Mouse (Mus musculus) neural tube, embryonic 12.5 days (tissue): ENCODE results near the gene Mavs. TPM values are rescaled to one million over a fixed set of nuclear protein-coding genes. Genes with fewer than 3 reads are reported as not detected.
"Not testable (repeated sequence)": the region's sequence is repeated elsewhere in the genome, so short reads cannot be mapped to it uniquely, and the experiment has no call there.

ENCODE experiments used
- ATAC-seq: fragments of 200-750 bp; cut with Nextera tagmentation; 2 replicates; pipeline ENCODE4 v1.8.0; 2017; ENCODE audit warnings: low read depth, mild to moderate bottlenecking, moderate TSS enrichment, moderate library complexity; ENCODE audit not compliant: low FRiP score
- H3K27ac ChIP-seq: fragments of 300-500 bp; sonication (generic); 2 replicates; pipeline ENCODE4 v1.5.1; 2016
- H3K27me3 ChIP-seq: fragments of 300-500 bp; sonication (generic); replicated peaks from 2 replicates; pipeline ENCODE4 v1.6.1; 2016; ENCODE audit warnings: mild to moderate bottlenecking
- H3K36me3 ChIP-seq: fragments of 300-500 bp; sonication (generic); 2 replicates; pipeline ENCODE4 v1.6.1; 2016; ENCODE audit warnings: mild to moderate bottlenecking
- H3K4me1 ChIP-seq: fragments of 300-500 bp; sonication (generic); 2 replicates; pipeline ENCODE4 v1.6.1; 2016
- H3K4me2 ChIP-seq: fragments of 300-500 bp; sonication (generic); replicated peaks from 2 replicates; pipeline ENCODE4 v1.6.1; 2016; ENCODE audit warnings: mild to moderate bottlenecking
- H3K4me3 ChIP-seq: fragments of 300-500 bp; sonication (generic); 2 replicates; pipeline ENCODE4 v1.5.1; 2016
- H3K9ac ChIP-seq: fragments of 300-500 bp; sonication (generic); 2 replicates; pipeline ENCODE4 v1.6.1; 2016; ENCODE audit warnings: mild to moderate bottlenecking
- H3K9me3 ChIP-seq: fragments of 300-500 bp; sonication (generic); 2 replicates; pipeline ENCODE4 v1.6.1; 2016; ENCODE audit warnings: mild to moderate bottlenecking
- WGBS: fragments of 180-500 bp; shearing (Covaris S2); methylation state at CpG from one replicate; pipeline ENCODE4 v1.1.7; 2016; 5-methylcytosine and 5-hydroxymethylcytosine counted together
- polyA plus RNA-seq: library from polyadenylated mRNA; unstranded; fragments of >200 nt; fragmentation: Nextera tagmentation; extraction: Ambion mirVana; gene quantifications from 2 replicates; pipeline ENCODE4 v1.2.1, GENCODE M21; 2016

Mavs gene
- polyA plus RNA-seq, 1 experiment from 2014 or later: 10.3 TPM

DNA sequence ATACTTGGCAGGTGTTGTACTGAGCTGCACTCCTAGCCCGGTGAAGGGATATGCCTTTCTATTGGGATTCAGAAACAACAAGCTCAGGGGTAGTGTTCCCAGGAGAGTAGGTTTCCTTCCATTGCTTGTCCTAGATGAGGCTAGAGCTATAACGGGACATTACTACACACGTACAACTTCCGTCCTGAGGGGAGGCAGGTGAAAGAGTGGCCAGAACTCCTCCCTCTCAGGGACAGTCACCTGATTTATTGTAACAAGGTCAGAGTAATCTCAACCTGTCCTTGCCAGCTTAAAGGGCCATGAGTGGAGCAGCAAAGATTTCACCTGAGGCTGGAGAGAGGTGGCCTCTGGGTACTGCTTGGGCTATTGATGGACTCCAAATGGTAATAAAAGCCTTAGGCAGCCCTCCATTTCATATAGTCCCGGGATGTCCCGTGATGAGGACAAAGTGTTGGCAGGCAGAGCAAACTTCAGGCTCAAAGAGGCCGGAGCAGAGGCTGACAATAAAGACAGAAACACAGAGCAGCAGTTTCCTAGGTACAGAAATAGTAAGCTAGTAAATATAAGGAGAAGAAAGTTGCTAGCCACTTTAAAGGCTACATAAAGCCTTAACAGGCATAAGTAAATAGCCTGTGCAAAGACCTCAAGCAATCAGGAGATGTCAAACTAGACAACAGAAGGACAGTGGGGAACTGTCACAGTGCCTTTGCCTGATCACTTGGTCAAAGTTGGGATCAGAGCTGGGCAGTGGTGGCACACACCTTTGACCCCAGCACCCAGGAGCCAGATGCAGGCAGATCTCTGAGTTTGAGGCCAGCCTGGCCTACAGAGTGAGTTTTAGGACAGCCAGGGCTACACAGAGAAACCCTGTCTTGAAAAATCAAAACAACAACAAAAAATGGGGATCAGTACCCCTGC is 17.7 kb upstream of the Mavs start:
- H3K4me1 ChIP-seq: peaks cover 1% of the 10 kb centered on the region
- ATAC-seq: no peak
- WGBS: 90% methylated on average over 7 of the region's 7 CpGs

DNA sequence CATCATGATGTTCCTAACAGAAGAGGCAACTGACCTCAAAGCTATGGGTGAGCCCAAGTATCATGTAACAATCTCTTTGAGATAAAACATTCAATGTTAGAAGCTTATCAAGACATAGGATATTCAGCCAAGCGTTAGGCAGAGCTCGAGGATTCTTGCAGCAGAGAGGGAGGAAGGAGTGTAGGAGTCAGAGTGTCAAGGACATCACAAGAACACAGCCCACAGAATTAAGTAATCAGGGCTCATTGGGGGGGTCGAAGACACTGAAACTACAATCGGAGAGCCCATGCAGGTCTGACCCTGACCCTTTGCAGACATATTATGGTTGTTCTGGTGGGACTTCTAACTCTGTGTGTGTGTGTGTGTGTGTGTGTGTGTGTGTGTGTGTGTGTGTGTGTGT is 13.8 kb upstream of the Mavs start:
- no peak overlapping the region for H3K9ac ChIP-seq
- 84% methylated on average over 4 of the region's 4 CpGs for WGBS
- no peak for ATAC-seq
- no peaks in the 10 kb centered on the region for H3K4me1 ChIP-seq
- no peaks in the 10 kb centered on the region for H3K27me3 ChIP-seq
- H3K36me3 ChIP-seq: no peaks in the 10 kb centered on the region
- no peak overlapping the region for H3K4me3 ChIP-seq
- H3K4me2 ChIP-seq: no peak overlapping the region
- H3K27ac ChIP-seq: no peak overlapping the region
- no peaks in the 10 kb centered on the region for H3K9me3 ChIP-seq

More for the DNA sequence above, 17.7 kb upstream of the Mavs start:
- Histone ChIP-seq H3K4me2 (no peak overlapping the region), H3K27ac (no peak overlapping the region), H3K9me3 (no peaks in the 10 kb centered on the region), H3K27me3 (no peaks in the 10 kb centered on the region), H3K36me3 (peaks cover 13% of the 10 kb centered on the region; the same call in 1 of the 2 replicates), H3K9ac (no peak overlapping the region), H3K4me3 (no peak overlapping the region)

DNA sequence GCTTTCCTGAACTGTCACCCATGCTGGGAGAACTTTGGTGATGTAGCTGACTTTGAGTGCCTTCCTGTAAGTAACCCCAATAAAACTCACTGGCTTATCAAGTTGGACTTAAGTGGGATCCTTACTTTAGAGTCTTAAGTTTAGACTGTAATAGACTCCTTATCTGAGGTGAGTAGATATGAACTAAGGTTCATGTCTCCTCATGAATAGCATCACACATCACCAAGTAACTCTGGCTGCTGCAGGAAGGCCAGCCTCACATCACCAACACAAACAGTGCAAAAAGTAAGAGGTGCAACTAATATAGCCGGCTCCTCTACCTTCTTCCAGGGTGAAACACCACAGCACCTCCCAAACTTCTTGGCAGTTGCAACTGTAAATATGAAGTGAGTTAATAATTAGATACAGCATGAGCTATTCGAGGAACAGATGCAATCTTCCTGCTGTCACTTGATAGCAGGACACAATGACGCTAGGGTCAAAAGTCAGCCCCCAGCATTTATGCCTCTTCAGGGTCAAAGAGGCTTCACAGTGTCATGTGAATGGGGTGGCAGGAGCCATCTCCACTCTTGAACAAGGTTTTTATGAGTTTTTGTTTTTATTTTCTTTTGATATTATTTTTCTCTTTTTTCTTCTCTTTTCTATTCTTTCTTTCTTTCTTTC is 11.9 kb upstream of the Mavs start:
- no peak overlapping the region for H3K4me3 ChIP-seq
- WGBS: 80% methylated on average over 3 of the region's 3 CpGs

DNA sequence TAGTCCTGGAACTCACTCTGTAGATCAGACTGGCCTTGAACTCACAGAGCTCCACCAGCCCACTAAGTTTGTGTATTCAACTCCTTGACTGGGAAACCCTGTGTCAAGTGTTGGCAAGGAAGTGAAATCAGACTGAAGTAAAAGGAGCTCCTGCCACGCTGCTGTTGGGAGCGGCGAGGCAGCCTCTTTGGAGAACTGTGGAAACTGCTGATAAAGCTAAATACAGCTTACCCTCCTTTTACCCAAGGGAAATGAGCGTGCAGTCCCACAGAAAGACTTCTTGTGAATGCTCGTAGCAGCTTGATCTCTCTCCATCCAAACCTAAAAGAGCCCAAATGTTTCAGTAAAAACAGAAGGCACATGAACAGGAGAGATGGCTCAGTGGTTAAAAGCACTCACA is 11.3 kb upstream of the Mavs start:
- ATAC-seq: no peak
- 69% methylated on average over 5 of the region's 5 CpGs for WGBS
- no peak overlapping the region for H3K9ac ChIP-seq
- no peak overlapping the region for H3K4me2 ChIP-seq
- H3K4me3 ChIP-seq: no peak overlapping the region
- H3K36me3 ChIP-seq: no peaks in the 10 kb centered on the region
- no peaks in the 10 kb centered on the region for H3K27me3 ChIP-seq
- H3K4me1 ChIP-seq: no peaks in the 10 kb centered on the region
- no peaks in the 10 kb centered on the region for H3K9me3 ChIP-seq
- no peak overlapping the region for H3K27ac ChIP-seq

More for the DNA sequence above, 11.9 kb upstream of the Mavs start:
- no peaks in the 10 kb centered on the region for H3K9me3 ChIP-seq
- H3K36me3 ChIP-seq: no peaks in the 10 kb centered on the region
- no peaks in the 10 kb centered on the region for H3K4me1 ChIP-seq
- ATAC-seq: no peak
- H3K9ac ChIP-seq: no peak overlapping the region
- no peaks in the 10 kb centered on the region for H3K27me3 ChIP-seq
- no peak overlapping the region for H3K4me2 ChIP-seq
- H3K27ac ChIP-seq: no peak overlapping the region

DNA sequence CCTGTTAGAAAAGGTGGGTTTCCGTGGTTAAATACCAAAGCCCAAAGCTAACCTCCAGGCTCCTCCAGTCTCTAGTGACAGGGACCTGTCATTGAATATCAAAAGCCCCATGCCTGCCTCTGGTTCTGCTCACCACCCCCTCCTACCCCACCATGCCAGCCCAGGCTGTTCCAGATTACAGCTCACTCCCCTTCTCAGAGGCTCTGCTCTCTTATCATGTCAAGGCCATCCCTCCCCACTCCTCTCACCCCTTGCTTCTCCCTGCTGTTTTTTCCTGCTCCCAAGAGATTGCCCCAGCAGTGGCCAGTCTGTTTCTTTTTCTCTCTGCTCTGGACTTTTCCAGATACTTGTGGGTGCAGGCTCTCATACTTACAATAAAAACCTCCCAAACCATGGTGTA is 10.3 kb upstream of the Mavs start:
- no peak for ATAC-seq
- 76% methylated on average over 1 of the region's 1 CpGs for WGBS
- H3K4me3 ChIP-seq: no peak overlapping the region
- no peaks in the 10 kb centered on the region for H3K4me1 ChIP-seq
- H3K27ac ChIP-seq: no peak overlapping the region
- H3K9me3 ChIP-seq: no peaks in the 10 kb centered on the region
- H3K4me2 ChIP-seq: no peak overlapping the region
- H3K36me3 ChIP-seq: no peaks in the 10 kb centered on the region
- H3K27me3 ChIP-seq: no peaks in the 10 kb centered on the region
- no peak overlapping the region for H3K9ac ChIP-seq

DNA sequence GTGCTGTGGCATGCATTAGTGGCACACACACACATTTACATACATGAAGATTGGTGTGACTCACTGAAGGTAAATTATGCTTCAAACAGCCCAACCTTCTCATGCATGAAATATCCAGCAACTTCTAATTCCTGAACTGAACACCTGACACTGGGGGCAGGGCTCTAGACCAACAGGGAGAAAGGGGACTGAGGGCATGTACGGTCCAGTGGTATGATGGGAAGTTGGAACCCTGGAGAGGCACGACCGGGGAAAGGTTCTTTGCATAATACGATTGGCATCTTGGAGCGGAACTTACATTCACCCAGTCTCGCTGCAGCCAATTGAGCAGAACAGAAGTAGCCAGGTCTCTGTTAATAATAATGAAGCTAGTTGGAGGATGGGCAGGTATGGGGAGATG is 8.7 kb upstream of the Mavs start:
- Histone ChIP-seq H3K9ac (no peak overlapping the region), H3K4me2 (no peak overlapping the region), H3K4me3 (no peak overlapping the region), H3K27me3 (no peaks in the 10 kb centered on the region), H3K4me1 (no peaks in the 10 kb centered on the region), H3K36me3 (no peaks in the 10 kb centered on the region), H3K9me3 (no peaks in the 10 kb centered on the region), H3K27ac (no peak overlapping the region)
- WGBS: 89% methylated on average over 6 of the region's 6 CpGs
- ATAC-seq: no peak

DNA sequence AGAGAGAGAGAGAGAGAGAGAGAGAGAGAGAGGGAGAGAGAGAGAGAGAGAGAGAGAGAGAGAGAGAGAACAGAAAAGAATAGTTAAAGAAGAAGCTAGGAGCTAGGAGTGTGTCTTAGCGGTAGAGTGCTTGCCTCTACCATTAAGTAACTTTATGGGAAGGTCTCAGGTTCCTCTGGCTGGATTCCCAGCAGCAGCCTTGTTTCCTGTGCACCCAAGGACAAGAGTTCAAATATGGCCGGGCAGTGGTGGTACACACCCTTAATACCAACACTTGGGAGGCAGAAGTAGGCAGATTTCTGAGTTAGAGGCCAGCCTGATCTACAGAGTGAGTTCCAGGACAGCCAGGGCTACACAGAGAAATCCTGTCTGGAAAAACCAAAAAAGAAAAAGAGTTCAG is 7.2 kb upstream of the Mavs start:
- H3K27ac ChIP-seq, H3K36me3 ChIP-seq, H3K4me3 ChIP-seq, ATAC-seq, H3K4me2 ChIP-seq, H3K9me3 ChIP-seq, H3K9ac ChIP-seq, H3K27me3 ChIP-seq, H3K4me1 ChIP-seq: not testable (repeated sequence)
- WGBS: 80% methylated on average over 2 of the region's 2 CpGs

DNA sequence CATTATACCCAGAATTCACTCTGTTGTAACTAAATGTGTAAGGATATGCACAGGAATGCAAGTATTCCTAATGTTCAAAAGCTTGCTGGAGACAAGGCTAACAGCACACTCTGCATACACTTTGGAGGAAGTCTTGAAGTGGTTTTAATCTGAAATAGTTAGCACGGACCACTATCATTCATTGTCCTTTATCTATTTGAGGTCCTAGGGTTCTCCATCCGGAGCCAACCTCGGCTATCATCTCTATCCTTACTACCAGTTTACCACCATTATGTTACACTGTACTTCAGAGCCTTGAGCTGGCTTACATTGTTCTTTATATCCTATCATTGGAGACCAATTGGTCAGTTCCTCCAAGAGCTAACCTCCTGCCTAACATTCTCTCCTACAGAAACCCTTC is 6.6 kb upstream of the Mavs start:
- ATAC-seq: no peak
- no peaks in the 10 kb centered on the region for H3K36me3 ChIP-seq
- no peak overlapping the region for H3K9ac ChIP-seq
- H3K27me3 ChIP-seq: no peaks in the 10 kb centered on the region
- H3K4me2 ChIP-seq: no peak overlapping the region
- H3K27ac ChIP-seq: no peak overlapping the region
- H3K4me3 ChIP-seq: no peak overlapping the region
- H3K4me1 ChIP-seq: no peaks in the 10 kb centered on the region
- WGBS: 93% methylated on average over 3 of the region's 3 CpGs
- no peaks in the 10 kb centered on the region for H3K9me3 ChIP-seq

DNA sequence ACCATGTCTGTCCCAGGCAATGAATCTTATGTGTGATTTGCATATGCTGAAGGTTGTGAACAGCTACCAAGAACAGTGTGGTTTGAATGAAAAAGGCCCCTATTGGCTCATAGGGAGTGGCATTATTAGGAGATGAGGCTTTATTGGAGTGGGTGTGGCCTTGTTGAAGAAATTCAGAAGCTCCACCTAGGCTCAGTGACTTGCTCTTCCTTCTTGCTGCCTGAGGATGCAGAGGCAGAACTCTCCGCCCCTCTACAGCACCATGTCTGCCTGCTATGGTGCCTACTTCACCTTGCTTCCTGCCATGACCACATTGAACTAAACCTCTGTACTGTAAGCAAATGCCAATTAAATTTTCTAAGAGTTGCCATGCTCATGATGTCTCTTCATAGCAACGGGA is 1.3 kb upstream of the Mavs start:
- ATAC-seq: no peak
- Histone ChIP-seq H3K4me3 (no peak overlapping the region), H3K4me1 (peaks cover 11% of the 10 kb centered on the region), H3K36me3 (no peaks in the 10 kb centered on the region), H3K27me3 (no peaks in the 10 kb centered on the region), H3K27ac (no peak overlapping the region), H3K9me3 (no peaks in the 10 kb centered on the region), H3K4me2 (no peak overlapping the region), H3K9ac (no peak overlapping the region)
- WGBS: 74% methylated on average over 2 of the region's 2 CpGs

DNA sequence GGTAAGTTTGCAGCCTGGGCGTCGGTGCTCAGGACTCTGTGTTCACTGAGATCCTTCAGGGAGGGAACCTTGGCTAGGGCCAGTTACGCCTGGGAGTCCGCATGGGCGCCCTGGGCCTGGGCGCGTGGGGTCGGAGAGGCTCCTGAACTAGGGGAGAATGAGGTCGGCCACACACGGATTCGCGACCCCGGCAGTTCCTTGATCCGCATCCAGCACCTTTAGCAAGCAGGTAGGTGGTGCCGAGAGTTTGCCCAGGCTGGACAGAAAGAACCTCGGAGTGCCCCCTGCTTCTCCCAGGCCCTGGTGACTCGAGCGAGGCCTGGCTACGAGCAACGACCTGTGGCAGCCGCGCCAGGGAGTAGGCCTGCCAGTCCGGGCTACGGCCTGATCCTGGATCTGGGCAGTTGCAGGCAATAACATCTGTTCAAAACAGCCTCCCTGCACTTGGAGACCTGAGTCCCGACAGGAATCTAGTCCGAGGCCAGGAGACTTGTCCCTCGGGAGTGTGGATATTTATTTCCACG is 326 bp downstream of the Mavs start:
- peak overlapping the region; percentile 58 for H3K9ac ChIP-seq
- no peak overlapping the region for H3K27ac ChIP-seq
- no peaks in the 10 kb centered on the region for H3K27me3 ChIP-seq
- H3K4me3 ChIP-seq: peak overlapping the region; percentile 51
- 13% methylated on average over 28 of the region's 28 CpGs for WGBS
- H3K36me3 ChIP-seq: peaks cover 1% of the 10 kb centered on the region; the same call in 1 of the 2 replicates
- H3K9me3 ChIP-seq: no peaks in the 10 kb centered on the region
- ATAC-seq: peak; percentile 55
- H3K4me2 ChIP-seq: peak overlapping the region; percentile 78
- H3K4me1 ChIP-seq: peaks cover 11% of the 10 kb centered on the region

DNA sequence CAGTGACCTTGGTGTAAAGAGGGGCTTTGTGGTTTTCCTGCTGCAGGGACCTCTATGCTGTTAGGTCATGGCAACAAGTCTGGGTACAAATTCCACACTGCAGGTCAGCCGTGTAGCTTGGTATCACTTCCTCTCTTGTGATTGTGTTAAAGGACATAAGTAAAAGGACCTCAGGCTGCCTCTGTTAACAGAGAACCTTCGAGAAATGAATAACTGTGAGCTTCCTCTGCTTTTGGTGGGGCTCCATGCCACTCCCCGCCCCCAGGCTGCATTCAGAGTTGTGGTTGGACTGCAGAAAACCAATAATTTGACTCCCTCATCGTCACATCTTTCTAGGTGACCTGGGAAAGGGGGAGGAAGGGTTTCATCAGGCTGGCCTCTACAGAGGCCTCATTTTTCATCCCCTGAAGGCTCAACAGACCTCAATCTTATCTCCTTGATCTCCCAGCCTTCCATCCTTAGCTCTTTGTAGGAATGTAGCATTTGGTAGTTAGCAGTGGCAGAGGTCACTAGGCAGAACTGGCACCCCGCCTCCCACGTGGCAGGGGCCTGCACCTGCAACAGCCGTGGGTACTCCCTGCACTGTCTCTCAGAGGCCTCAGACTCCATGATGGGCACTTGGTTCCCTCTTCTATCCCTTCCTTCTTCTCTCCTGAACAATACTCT is 1.2 kb downstream of the Mavs start:
- H3K27ac ChIP-seq: no peak overlapping the region
- peak overlapping the region; percentile 78 for H3K4me2 ChIP-seq
- H3K9me3 ChIP-seq: no peaks in the 10 kb centered on the region
- 80% methylated on average over 7 of the region's 7 CpGs for WGBS
- ATAC-seq: no peak
- no peak overlapping the region for H3K4me3 ChIP-seq
- no peak overlapping the region for H3K9ac ChIP-seq
- peaks cover 6% of the 10 kb centered on the region for H3K36me3 ChIP-seq
- H3K27me3 ChIP-seq: no peaks in the 10 kb centered on the region
- H3K4me1 ChIP-seq: peaks cover 11% of the 10 kb centered on the region

DNA sequence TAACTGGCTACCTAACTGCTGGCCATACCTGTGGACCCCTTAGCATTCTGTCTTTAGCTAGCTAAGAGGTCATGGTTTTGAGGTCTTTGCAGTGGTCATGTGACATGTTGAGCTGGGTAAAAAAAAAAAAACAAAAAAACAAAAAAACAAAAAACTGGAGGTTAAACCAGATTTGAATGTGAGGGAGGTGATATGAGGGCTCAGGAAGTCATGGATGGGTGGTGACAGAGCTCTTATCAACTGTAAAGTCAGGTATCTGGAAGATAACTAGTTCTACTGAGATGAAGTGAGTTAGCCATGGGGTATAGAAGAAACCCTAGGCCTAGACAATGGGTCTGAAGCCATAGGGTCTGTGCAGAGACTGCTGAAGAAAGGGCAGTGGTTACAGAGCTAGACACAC is 8.3 kb downstream of the Mavs start:
- Histone ChIP-seq H3K9ac (no peak overlapping the region), H3K9me3 (no peaks in the 10 kb centered on the region), H3K27ac (no peak overlapping the region), H3K36me3 (peaks cover 38% of the 10 kb centered on the region), H3K4me3 (no peak overlapping the region), H3K4me1 (no peaks in the 10 kb centered on the region), H3K27me3 (no peaks in the 10 kb centered on the region), H3K4me2 (no peak overlapping the region)
- ATAC-seq: no peak
